Mouse (Mus musculus): ENCODE measurements around the gene Taf8. TPM values are rescaled to one million over a fixed set of nuclear protein-coding genes. Genes with fewer than 3 reads are reported as not detected.

Taf8 gene
- polyA plus RNA-seq, 1 experiment = 32.2 TPM

GRCm38 (mm10) chr17:47444113-47444512 is 58.0 kb downstream of the Taf8 start:
- WGBS = 55% methylated on average over 6 of the region's 6 CpGs
- TF ChIP-seq POLR2A (IDR thresholded peaks at IDR 0.05; ENCODE audit: borderline replicate concordance, extremely low read depth, low read depth, low read length) = no peak
- no peak for TF ChIP-seq CTCF (IDR thresholded peaks at IDR 0.05; ENCODE audit: insufficient read depth, low read length)
- DNase-seq = no peak
- H3K4me3 ChIP-seq (replicated peaks; ENCODE audit: extremely low read depth, low read depth, low read length) = no peak overlapping the region
- peaks cover 8% of the 10 kb centered on the region for H3K4me1 ChIP-seq (ENCODE audit: control insufficient read depth, insufficient read depth, low read length)

GRCm38 (mm10) chr17:47442271-47442670 is 59.8 kb downstream of the Taf8 start:
- TF ChIP-seq CTCF (IDR thresholded peaks at IDR 0.05; ENCODE audit: insufficient read depth, low read length) (peak; percentile 2; the same call in 1 of the 2 replicates), POLR2A (IDR thresholded peaks at IDR 0.05; ENCODE audit: borderline replicate concordance, extremely low read depth, low read depth, low read length) (no peak)
- Histone ChIP-seq H3K4me3 (replicated peaks; ENCODE audit: extremely low read depth, low read depth, low read length) (no peak overlapping the region), H3K4me1 (ENCODE audit: control insufficient read depth, insufficient read depth, low read length) (peaks cover 9% of the 10 kb centered on the region)
- no peak for DNase-seq
- WGBS = 67% methylated on average over 3 of the region's 3 CpGs

GRCm38 (mm10) chr17:47441296-47442051 is 60.6 kb downstream of the Taf8 start:
- no peak for TF ChIP-seq POLR2A (IDR thresholded peaks at IDR 0.05; ENCODE audit: borderline replicate concordance, extremely low read depth, low read depth, low read length)
- no peak for TF ChIP-seq CTCF (IDR thresholded peaks at IDR 0.05; ENCODE audit: insufficient read depth, low read length)
- Histone ChIP-seq H3K4me1 (ENCODE audit: control insufficient read depth, insufficient read depth, low read length) (peaks cover 9% of the 10 kb centered on the region), H3K4me3 (replicated peaks; ENCODE audit: extremely low read depth, low read depth, low read length) (no peak overlapping the region)
- WGBS = 72% methylated on average over 19 of the region's 19 CpGs
- DNase-seq = no peak

GRCm38 (mm10) chr17:47440359-47440890 is 61.7 kb downstream of the Taf8 start:
- DNase-seq = no peak
- H3K4me1 ChIP-seq (ENCODE audit: control insufficient read depth, insufficient read depth, low read length) = peaks cover 7% of the 10 kb centered on the region
- no peak for TF ChIP-seq CTCF (IDR thresholded peaks at IDR 0.05; ENCODE audit: insufficient read depth, low read length)
- no peak for TF ChIP-seq POLR2A (IDR thresholded peaks at IDR 0.05; ENCODE audit: borderline replicate concordance, extremely low read depth, low read depth, low read length)
- whole genome bisulfite sequencing = 48% methylated on average over 9 of the region's 9 CpGs
- H3K4me3 ChIP-seq (replicated peaks; ENCODE audit: extremely low read depth, low read depth, low read length) = no peak overlapping the region

GRCm38 (mm10) chr17:47439396-47440028 is 62.6 kb downstream of the Taf8 start:
- no peak for DNase-seq
- TF ChIP-seq POLR2A (IDR thresholded peaks at IDR 0.05; ENCODE audit: borderline replicate concordance, extremely low read depth, low read depth, low read length) (no peak), CTCF (IDR thresholded peaks at IDR 0.05; ENCODE audit: insufficient read depth, low read length) (no peak)
- Histone ChIP-seq H3K4me3 (replicated peaks; ENCODE audit: extremely low read depth, low read depth, low read length) (no peak overlapping the region), H3K4me1 (ENCODE audit: control insufficient read depth, insufficient read depth, low read length) (peaks cover 7% of the 10 kb centered on the region)
- WGBS = 26% methylated on average over 9 of the region's 9 CpGs

GRCm38 (mm10) chr17:47438611-47439010 is 63.5 kb downstream of the Taf8 start:
- DNase-seq = no peak
- WGBS = 62% methylated on average over 6 of the region's 6 CpGs
- H3K4me1 ChIP-seq (ENCODE audit: control insufficient read depth, insufficient read depth, low read length) = peaks cover 7% of the 10 kb centered on the region
- TF ChIP-seq POLR2A (IDR thresholded peaks at IDR 0.05; ENCODE audit: borderline replicate concordance, extremely low read depth, low read depth, low read length) (no peak), CTCF (IDR thresholded peaks at IDR 0.05; ENCODE audit: insufficient read depth, low read length) (no peak)
- no peak overlapping the region for H3K4me3 ChIP-seq (replicated peaks; ENCODE audit: extremely low read depth, low read depth, low read length)

GRCm38 (mm10) chr17:47436907-47437547 is 65.1 kb downstream of the Taf8 start, which contains the start of gene 1700001C19Rik:
TSS of gene 1700001C19Rik (minus strand) at chr17:47437376.
- WGBS = 10% methylated on average over 25 of the region's 25 CpGs
- DNase-seq = no peak

GRCm38 (mm10) chr17:47436156-47436906 is 65.8 kb downstream of the Taf8 start, which contains the start of gene AI661453:
TSS of gene AI661453 (plus strand) at chr17:47436615.
- Histone ChIP-seq H3K4me1 (ENCODE audit: control insufficient read depth, insufficient read depth, low read length) (peaks cover 7% of the 10 kb centered on the region), H3K4me3 (replicated peaks; ENCODE audit: extremely low read depth, low read depth, low read length) (peak within 1 kb of the TSS; percentile 86)
- peak; percentile 80 for DNase-seq
- 1% methylated on average over 45 of the region's 45 CpGs for WGBS
- TF ChIP-seq POLR2A (IDR thresholded peaks at IDR 0.05; ENCODE audit: borderline replicate concordance, extremely low read depth, low read depth, low read length) (peak; percentile 43; the same call in 1 of the 2 replicates), CTCF (IDR thresholded peaks at IDR 0.05; ENCODE audit: insufficient read depth, low read length) (no peak)

More at GRCm38 (mm10) chr17:47436907-47437547, 65.1 kb downstream of the Taf8 start, which contains the start of gene 1700001C19Rik:
- 0 out of 2 replicates have a peak, but pooled peaks have one; percentile 32 for TF ChIP-seq POLR2A (IDR thresholded peaks at IDR 0.05; ENCODE audit: borderline replicate concordance, extremely low read depth, low read depth, low read length)
- TF ChIP-seq CTCF (IDR thresholded peaks at IDR 0.05; ENCODE audit: insufficient read depth, low read length) = no peak
- H3K4me1 ChIP-seq (ENCODE audit: control insufficient read depth, insufficient read depth, low read length) = peaks cover 7% of the 10 kb centered on the region
- peak within 1 kb of the TSS; percentile 86 for H3K4me3 ChIP-seq (replicated peaks; ENCODE audit: extremely low read depth, low read depth, low read length)

Other genes starting within 250 kb of the Taf8 start
- 15.5 and 18.8 TPM in 2 replicates for gene Mrps10, start 133.4 kb downstream of the Taf8 start, polyA plus RNA-seq (2012; rRNA removed)
- 1.0 and 1.3 TPM in 2 replicates for gene Guca1b, start 116.9 kb downstream of the Taf8 start, polyA plus RNA-seq (2012; rRNA removed)
- 1.1 and 2.9 TPM in 2 replicates for gene Guca1a, start 101.7 kb downstream of the Taf8 start, polyA plus RNA-seq (2012; rRNA removed)
- 9.2 and 13.0 TPM in 2 replicates for gene AI661453, start 65.7 kb downstream of the Taf8 start, polyA plus RNA-seq (2012; rRNA removed)
- gene 1700001C19Rik, start 64.9 kb downstream of the Taf8 start, polyA plus RNA-seq (2012; rRNA removed) = 0.14 and 0.20 TPM in 2 replicates
- 202 and 229 TPM in 2 replicates for gene Ccnd3, start 2.8 kb upstream of the Taf8 start, polyA plus RNA-seq (2012; rRNA removed)
- gene Bysl, start 109.2 kb upstream of the Taf8 start, polyA plus RNA-seq (2012; rRNA removed) = 7.4 and 9.8 TPM in 2 replicates
- 20.0 and 27.3 TPM in 2 replicates for gene Med20, start 109.3 kb upstream of the Taf8 start, polyA plus RNA-seq (2012; rRNA removed)
- gene Gm20517, start 109.3 kb upstream of the Taf8 start, polyA plus RNA-seq (2012; rRNA removed) = 0.45 and 0.52 TPM in 2 replicates
- gene Usp49, start 128.4 kb upstream of the Taf8 start, polyA plus RNA-seq (2012; rRNA removed) = 6.4 and 6.7 TPM in 2 replicates
- gene Tomm6, start 186.1 kb upstream of the Taf8 start, polyA plus RNA-seq (2012; rRNA removed) = 94.7 and 101 TPM in 2 replicates
- gene Frs3, start 186.7 kb upstream of the Taf8 start, polyA plus RNA-seq (2012; rRNA removed) = 15.2 and 17.2 TPM in 2 replicates
- 0.72 and 0.87 TPM in 2 replicates for gene Gm21981, start 192.2 kb upstream of the Taf8 start, polyA plus RNA-seq (2012; rRNA removed)
- 3.3 and 3.9 TPM in 2 replicates for gene Prickle4, start 192.4 kb upstream of the Taf8 start, polyA plus RNA-seq (2012; rRNA removed)
- 1.9 and 2.0 TPM in 2 replicates for gene Pgc, start 224.6 kb upstream of the Taf8 start, polyA plus RNA-seq (2012; rRNA removed)
- gene Tfeb, start 234.7 kb upstream of the Taf8 start, polyA plus RNA-seq (2012; rRNA removed) = 43.4 and 51.1 TPM in 2 replicates